Mouse (Mus musculus) bone marrow macrophage, adult 2 months (primary cell): ENCODE data around the gene Fgfr2.

ENCODE experiments used
- CTCF ChIP-seq: IDR thresholded peaks from 2 replicates; pipeline ENCODE4 v1.5.1; 2012; ENCODE audit warnings: low read depth, mild to moderate bottlenecking, low read length, moderate library complexity
- POLR2A ChIP-seq: IDR thresholded peaks from 2 replicates; pipeline ENCODE4 v1.6.1; 2012; ENCODE audit warnings: mild to moderate bottlenecking, low read depth, low read length, borderline replicate concordance

- TF ChIP-seq POLR2A: no peak
- no peak for TF ChIP-seq CTCF
These were observed 240.8 kb downstream of the Fgfr2 start for GRCm38 (mm10) chr7:132882343-132882742.
